Mouse (Mus musculus) lung, postnatal 14 days (tissue): ENCODE data around the gene Ccdc170.

Experiments
- DNase-seq: peaks from one replicate; pipeline ENCODE4 v3.0.0; 2021

Ccdc170 gene

GRCm38 (mm10) chr10:4602466-4602865 is 120.2 kb downstream of the Ccdc170 start:
- no peak for DNase-seq

GRCm38 (mm10) chr10:4604527-4605209 is 122.4 kb downstream of the Ccdc170 start:
- DNase-seq, result no peak

- no peak for DNase-seq
These were observed 127.9 kb downstream of the Ccdc170 start for GRCm38 (mm10) chr10:4610234-4610633.

GRCm38 (mm10) chr10:4611386-4612155 is 129.3 kb downstream of the Ccdc170 start, which contains the start of gene Esr1:
Gene Esr1, plus strand, starts transcription at chr10:4611593.
- no peak for DNase-seq
